Mouse (Mus musculus): ENCODE results near the gene Aire.

Aire gene

DNA sequence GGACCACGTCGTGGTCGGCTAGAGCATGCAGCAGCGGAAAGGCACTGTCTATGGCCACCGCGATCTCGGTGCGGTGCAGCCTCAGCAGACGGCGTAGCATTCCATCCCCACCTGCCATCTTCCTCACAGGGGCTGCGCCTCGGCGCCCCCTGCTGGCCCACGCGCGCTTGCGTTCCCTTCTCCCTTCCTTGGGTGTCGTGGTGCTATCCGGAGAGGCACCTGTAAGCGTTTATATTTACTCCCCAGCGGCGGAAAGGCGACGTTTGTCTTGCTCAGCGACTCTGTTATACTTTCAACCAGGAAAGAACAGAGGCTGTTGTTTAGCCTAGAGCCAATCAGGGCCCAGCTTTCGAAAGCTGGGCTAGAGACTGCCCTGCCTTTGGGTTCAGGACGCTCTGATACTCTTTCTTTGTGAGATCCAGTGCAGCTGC lies at the start of gene Aire:
Aire (minus strand) TSS at position 205 of the 431 bp plus-strand sequence.
- DNase-seq (ENCODE audit: low spot score) = peak; percentile 39

DNA sequence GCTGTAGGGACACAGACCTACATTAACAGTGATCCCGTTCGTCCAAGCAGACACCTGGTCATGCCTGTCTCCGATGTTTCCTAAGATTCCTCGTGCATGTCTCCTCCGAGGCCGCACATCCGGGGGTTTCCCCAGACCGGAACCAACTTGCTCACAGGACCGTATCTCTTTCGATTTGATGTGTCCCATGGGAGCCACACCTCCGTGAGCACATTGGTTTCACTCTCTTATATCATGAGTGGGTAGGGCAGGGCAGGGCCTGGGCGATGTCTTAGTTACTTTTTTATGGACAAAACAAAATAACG lies 49.3 kb upstream of the Aire start:
- DNase-seq (ENCODE audit: low spot score) = peak; percentile 65

GRCm38 (mm10) chr10:78091865-78092724 lies 48.7 kb upstream of the Aire start:
- DNase-seq (ENCODE audit: low spot score) = peak; percentile 28

DNA sequence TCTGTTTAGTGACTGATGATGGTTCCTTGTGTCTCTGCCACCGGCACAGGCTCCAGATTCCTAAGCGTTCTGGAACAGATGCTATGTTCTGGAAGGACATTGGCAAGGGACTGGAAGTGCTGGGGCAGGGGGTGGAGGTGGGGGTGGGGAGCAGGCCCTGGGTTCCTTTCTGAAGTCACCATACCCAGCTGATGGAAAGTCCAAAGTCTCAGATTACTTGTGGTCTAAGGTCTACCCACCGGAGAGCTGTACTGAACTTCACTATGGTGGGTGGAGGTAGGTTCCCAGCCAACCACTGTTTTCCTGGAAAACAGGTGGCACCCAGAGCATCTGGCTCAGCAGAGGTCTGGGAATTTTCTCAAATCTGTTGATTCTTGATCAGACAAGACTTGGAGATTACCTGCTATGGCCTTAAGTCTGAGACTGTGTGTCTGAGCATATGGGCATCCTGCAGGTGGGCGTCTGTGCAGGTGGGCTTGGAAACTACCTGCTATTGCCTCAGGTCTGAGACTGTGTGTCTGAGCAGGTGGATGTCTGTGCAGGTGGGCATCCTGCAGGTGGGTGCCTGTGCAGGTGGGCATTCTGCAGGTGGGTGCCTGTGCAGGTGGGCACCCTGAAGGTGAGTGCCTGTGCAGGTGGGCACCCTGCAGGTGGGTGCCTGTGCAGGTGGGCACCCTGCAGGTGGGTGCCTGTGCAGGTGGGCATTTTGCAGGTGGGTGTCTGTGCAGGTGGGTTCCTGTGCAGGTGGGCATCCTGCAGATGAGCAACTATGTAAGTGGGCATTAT lies 47.5 kb upstream of the Aire start:
- DNase-seq (ENCODE audit: low spot score) = no peak

- DNase-seq (ENCODE audit: low spot score) = no peak
Measured at GRCm38 (mm10) chr10:78090246-78090645, 46.8 kb upstream of the Aire start.

DNA sequence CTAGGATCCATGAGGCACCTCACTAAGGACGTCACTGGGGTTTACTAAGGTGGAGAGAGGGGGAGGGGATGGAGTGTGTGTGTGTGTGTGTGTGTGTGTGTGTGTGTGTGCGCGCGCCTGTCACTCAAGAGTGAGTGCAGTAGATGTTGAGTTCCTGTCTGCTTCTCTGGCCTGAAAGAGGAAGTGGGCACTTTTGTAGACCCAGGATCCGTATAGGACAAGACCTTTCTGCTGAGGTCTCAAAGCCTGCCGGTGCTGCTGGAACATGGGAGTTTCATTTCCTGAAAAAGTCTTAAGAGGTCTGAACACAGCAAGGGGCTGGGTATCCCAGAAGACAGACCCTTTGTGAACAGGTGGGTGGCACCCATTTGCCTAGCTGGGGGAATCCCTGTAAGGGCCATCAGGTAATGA lies 43.7 kb upstream of the Aire start:
- peak; percentile 45 for DNase-seq (ENCODE audit: low spot score)

DNA sequence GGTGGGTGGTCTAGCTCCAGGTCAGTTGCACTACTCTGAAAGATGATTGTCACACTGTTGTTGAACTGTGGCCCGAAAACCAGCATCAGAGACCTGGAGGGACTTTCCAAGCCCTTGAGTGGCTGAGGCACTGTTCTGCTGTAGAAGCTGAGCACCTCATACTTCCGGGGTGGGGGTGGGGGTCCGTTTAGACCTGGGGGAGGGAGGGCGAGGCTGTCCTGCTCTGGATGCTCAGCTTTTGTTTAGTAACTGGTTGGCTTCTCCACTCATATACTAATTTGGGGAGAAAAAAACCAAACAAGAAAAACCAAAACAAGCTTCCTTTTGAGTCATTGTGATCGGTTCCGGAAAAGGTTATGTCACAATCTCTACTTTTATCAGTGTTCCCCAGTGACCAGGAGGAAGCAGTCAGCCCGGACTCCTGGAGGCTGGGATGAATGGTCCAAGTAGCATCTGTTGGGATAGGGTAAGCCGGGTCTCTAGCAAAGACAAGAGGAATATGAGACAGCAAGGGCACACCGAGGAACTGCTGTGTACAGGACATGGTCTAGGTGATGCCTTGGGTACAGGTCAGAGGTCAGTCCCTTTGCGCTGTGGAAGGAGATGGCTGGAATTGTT lies 43.1 kb upstream of the Aire start:
- DNase-seq (ENCODE audit: low spot score) = peak; percentile 24

DNA sequence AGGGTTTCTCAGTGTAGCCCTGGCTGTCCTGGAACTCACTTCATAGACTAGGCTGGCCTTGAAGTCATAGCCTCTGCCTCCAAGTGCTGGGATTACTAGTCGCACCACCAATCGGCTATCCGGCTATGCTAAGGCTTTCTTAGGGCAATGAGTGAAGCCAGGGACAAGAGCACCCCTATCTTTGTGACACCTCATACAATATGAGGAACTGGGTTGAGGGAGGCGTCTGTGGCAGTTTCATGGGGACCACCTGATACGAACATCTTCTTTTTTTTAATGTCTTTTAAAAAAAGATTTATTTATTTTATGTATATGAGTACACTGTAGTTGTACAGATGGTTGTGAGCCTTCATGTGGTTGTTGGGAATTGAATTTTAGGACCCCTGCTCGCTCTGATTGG lies 42.3 kb upstream of the Aire start:
- no peak for DNase-seq (ENCODE audit: low spot score)

DNA sequence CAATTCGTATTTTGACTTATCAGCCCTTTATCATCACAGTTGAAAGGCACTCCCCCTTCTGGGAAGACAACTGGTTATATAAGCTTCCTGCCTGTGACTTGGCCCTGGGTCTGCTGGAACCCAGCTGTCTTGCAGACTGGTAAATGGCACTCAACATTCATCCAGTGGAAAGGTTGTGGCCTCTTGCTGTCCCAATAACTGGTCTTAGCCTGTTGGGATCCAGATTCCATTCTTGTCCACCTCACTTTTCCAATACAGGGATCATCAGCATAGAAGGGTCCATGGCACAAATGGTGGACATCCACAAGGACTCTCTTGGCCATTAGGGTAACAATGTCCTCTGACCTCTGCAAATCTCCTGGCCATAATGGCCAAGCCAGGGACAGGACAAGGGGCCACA lies 40.7 kb upstream of the Aire start:
- DNase-seq (ENCODE audit: low spot score) = no peak

DNA sequence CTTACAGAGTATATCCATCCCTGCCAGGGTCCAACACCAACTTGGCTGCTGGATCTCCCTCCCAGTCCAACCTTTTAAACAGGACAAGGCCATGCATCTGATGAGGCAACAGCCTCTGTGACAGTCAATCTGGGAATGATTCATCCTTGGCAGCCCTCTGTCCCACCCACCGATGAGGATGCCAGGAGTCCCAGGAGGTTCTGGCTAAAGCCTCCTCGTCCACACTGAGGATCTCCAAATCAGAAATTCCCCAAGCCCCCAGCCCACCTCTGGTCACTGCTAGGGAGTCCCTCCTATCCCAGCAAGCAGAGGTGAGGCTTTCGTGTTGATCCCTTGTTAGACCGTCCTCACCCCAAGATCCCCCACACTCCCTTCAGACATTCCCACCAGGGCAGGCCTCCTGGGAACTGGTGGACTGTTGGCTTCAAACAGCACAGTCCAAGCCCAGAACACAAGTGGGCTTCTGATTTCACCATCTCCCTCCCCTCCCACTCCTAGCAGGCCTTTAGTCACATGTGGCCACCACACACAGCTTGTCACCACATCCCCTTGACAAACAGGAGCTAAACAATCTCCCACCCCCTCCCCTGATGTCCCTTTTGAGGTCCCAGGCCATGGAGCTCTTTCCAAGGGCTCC lies 36.7 kb upstream of the Aire start:
- DNase-seq (ENCODE audit: low spot score) = no peak

GRCm38 (mm10) chr10:78078276-78078675 lies 34.9 kb upstream of the Aire start:
- no peak for DNase-seq (ENCODE audit: low spot score)

DNA sequence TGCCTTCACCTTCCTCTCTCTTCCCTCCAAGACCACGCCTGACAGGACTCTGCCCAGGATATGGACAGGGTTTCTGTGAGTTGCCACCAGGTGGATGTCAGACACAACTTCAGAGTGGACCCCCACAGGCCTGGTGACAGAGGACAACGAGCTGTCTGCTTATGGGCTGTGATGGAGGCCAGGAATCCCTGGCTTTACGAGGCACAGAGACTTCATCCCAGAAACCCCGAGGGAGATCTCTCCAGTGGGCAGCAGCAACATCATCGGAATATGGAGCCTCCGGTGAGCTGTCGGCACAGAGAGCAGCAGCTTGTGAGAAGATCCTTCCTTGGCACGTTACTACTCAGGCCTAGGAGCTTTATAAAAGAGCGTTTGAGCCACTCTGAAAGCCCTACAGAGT lies 34.5 kb upstream of the Aire start:
- no peak for DNase-seq (ENCODE audit: low spot score)

GRCm38 (mm10) chr10:78074977-78075376 lies 31.6 kb upstream of the Aire start:
- no peak for DNase-seq (ENCODE audit: low spot score)

- no peak for DNase-seq (ENCODE audit: low spot score)
Measured at GRCm38 (mm10) chr10:78074151-78074550, 30.7 kb upstream of the Aire start.

DNA sequence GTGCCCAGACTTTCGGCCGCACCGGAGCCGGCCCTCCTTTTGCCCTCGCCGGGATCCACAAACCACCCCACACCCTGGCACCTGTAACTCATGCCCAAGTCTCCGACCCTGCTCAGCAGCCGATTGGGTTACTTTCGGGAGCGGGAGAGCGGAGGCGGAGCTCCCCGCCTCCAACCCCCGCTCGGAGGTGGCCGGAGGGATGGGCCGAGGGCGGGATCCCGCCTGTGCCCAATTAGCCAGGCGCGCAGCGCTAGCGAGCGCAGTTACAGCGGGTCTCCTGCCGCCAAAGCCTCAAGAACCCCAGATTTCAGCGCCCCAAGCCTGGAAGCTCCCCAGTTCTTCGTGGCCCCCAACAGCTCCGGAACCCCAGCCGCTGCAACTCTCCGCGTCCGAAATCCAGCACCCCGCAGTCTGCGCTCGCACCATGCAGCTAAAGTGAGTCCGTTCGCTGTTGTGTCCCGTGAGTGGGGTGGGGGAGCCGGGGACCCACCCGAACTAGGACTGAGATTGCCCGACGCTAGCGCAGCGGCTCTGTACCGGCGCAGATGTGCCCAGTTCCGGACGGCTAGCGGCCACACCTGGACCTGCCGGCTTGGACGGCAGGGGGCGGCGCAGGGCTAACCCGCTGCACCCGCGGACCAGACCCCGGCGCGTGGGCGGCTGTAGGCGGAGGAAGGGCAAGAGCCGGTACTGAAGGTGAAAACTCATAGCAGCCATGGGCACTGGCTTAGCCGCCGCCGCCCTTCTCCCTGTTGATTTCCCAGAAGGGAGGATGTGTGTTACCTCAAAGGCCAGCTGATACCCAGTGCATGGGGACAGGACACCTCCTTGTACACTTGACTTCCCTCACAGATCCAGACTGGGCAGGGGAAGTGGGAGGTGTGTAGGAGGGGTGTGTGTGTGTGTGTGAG lies 25.9 kb upstream of the Aire start, which contains the start of gene Icosl:
Icosl (plus strand) TSS at position 202 of the 911 bp plus-strand sequence.
- peak; percentile 63 for DNase-seq (ENCODE audit: low spot score)

- no peak for DNase-seq (ENCODE audit: low spot score)
Measured at GRCm38 (mm10) chr10:78068541-78068940, 25.1 kb upstream of the Aire start.

GRCm38 (mm10) chr10:78067226-78067625 lies 23.8 kb upstream of the Aire start:
- no peak for DNase-seq (ENCODE audit: low spot score)

DNA sequence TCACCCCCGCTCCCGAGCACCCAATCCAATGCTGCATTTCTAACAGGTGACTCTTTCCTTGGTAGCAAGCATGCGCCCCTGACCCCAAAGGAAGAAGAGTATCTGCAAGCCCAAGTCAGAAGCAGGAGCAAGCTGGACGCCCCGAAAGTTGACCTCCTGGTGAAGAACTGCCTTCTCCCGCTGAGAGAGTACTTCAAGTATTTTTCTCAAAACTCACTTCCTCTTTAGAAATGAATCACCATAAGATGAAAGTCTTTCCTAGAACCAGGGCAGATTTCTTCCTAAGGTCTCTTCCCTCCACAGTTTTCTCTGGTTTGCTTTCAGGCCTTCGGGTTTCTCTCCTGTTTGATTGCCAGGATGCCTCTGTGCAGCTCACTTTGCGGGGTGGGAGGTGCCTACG lies 19.7 kb upstream of the Aire start:
- DNase-seq (ENCODE audit: low spot score) = no peak

DNA sequence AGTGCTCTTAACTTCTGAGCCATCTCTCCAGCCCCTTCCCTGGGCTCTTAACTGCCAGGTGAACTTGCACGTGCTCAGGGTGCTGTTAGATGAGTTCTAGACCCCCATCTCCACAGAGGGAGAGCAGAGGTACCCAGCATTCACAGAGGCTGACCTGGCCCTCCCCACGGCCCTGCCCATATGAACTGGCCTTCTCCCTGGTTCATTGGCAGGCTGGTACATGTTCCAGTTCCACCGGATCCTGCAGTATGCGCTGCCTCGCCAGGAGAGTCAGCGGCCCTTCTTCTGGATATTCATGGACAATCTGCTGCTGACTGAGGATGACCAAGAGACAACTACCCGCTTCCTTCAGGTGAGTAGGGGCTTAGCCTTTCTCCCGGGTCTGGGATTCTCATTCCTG lies 13.6 kb upstream of the Aire start:
- DNase-seq (ENCODE audit: low spot score) = no peak

DNA sequence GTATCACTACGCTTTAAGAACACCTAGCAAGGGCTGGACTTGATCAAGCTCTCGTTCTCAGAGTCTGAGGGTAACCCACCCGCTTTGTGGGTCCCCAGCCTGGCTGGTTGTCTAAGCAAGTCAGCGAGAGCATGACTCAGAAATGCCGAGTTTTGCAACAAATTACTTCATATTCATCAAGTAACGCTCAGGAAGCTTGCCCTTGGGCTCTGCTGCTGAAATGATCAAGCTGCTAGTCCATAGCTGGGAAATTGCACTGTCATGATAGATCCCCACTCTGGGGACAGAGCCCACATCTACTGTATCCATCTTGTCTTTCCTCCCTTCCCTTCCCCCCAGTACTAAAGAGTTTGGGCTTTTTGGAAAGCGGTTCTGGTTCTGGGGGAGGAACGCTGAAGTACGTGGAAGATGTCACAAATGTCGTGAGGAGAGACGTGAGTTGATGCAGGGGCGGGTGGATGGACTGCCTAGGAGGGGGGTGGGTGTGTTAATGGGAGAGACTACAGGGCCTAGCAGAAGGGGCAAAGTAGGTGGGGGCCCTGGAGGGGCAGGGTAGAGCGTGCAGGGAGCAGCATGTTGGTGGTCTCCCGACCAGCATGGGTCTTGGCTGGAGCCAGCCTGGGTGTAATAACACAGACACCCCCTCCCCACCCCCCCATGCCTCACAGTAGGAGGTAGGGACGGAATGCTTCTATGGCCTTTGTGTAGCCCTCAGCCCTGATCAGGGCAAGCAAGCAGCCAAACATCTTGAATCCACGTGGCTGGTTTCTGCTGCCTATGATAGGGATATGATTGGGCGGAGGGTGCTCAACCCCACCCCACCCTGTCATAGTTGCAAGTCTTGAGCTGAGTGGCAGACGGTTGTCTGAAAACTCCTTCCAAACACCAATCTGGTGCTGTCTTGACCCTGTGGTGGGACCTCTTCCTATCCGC lies 11.5 kb upstream of the Aire start:
- no peak for DNase-seq (ENCODE audit: low spot score)
